Mouse (Mus musculus) brain, adult 2 months (tissue): ENCODE data around the gene Lin28a.

ENCODE experiments used
- DNase-seq: peaks from one replicate; pipeline ENCODE4 v3.0.0; 2011; ENCODE audit warnings: low read depth, low spot score

The Lin28a gene

GRCm38 (mm10) chr4:133980496-133980895 is 38.1 kb downstream of the Lin28a start:
- no peak for DNase-seq

DNA sequence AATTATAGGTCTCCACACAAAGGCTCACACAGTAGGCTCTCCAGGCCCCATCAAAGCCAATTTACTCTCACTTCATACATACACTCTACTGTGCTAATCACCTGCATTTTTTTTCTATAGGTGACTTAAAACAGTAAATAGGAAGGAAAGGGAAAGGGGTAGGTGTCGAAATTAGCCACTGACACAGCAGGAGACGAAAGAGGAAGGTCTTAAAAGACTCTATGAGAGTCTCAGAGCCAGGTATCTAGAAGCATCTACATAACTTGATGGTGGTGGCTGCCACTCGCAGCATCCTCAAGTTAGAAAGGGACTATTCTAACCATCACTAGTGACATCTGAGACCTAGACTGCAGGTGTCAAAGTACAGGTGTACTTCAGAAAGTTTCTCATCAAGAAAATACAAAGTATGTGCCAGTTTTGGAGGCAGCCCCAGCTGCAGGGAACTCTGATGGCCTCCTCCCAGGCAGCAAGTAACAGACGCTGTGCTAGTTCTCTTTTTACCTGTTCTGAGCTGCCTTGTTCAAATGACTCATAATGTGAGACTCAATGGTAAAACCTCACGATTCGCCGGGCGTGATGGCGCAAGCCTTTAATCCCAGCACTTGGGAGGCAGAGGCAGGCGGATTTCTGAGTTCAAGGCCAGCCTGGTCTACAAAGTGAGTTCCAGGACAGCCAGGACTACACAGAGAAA is 40.5 kb downstream of the Lin28a start:
- no peak for DNase-seq

GRCm38 (mm10) chr4:133971741-133972140 is 46.9 kb downstream of the Lin28a start:
- DNase-seq, result peak; percentile 62

DNA sequence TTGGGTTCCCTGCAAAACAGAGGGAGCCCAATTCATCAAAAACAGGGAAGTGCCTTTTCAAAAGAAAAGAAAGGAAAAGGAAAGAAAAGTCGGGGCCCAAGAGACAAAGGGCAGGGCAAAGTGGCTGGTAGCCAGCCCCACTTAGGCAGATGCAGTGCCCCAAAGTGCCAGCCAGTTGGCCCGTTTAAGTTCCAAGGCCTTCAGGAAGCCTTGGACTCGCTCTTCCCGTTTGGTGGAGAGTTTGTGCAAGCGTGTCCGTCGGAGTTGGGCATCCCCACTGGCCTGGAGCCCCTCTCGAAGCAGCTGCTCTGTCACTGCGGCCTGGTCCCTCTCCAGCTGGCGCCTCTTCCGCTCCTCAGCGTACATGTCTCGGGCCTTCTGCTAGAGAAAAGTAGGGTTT is 47.8 kb downstream of the Lin28a start:
- no peak for DNase-seq

GRCm38 (mm10) chr4:133970196-133970595 is 48.4 kb downstream of the Lin28a start:
- DNase-seq, result peak; percentile 43

- DNase-seq, result peak; percentile 37
Measured at GRCm38 (mm10) chr4:133969114-133969770, 49.4 kb downstream of the Lin28a start.

DNA sequence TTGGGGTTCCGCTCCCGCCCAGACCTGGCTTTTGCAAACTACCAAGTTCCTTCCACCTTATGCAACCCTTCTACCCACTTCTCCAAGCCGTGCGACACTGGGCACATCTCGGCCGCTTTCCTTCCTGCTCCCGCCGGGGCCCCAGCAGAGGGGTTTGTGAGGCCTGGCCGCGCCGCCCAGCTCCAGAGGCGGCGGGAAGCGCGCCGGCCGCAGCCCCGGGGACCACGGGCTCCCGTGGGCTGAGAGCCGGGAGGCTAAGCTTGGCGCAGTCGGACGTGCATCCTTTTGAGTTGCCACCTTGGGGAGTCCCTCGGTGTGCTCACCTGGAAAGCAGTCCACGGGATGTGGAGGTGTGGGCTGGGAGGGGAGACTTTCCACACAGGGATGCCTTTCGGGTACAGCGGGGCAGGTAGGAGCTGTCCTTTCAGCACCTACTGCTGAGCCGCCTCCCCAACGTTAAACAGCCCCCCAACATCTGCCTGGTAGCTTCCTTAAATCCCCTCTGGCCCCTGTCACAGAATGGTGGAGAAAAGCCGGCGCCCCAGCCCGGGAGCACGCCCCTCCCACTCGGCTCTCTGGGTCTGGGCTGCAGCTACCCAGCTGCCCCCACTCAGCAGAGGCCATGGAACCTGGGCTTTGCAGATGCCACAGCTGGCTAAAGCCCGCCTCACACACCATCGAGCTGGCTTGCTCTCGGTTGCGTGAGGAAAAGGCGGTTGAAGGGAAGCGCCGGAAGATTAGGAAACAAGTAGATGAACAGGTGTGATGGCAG is 50.3 kb downstream of the Lin28a start, which contains the start of gene Hmgn2:
TSS of gene Hmgn2 (minus strand) at position 501 of the 772 bp plus-strand sequence.
- peak; percentile 54 for DNase-seq

- peak; percentile 97 for DNase-seq
Measured at GRCm38 (mm10) chr4:133967866-133968149, 50.8 kb downstream of the Lin28a start.

GRCm38 (mm10) chr4:133967138-133967865 is 51.3 kb downstream of the Lin28a start:
- peak; percentile 97 for DNase-seq

DNA sequence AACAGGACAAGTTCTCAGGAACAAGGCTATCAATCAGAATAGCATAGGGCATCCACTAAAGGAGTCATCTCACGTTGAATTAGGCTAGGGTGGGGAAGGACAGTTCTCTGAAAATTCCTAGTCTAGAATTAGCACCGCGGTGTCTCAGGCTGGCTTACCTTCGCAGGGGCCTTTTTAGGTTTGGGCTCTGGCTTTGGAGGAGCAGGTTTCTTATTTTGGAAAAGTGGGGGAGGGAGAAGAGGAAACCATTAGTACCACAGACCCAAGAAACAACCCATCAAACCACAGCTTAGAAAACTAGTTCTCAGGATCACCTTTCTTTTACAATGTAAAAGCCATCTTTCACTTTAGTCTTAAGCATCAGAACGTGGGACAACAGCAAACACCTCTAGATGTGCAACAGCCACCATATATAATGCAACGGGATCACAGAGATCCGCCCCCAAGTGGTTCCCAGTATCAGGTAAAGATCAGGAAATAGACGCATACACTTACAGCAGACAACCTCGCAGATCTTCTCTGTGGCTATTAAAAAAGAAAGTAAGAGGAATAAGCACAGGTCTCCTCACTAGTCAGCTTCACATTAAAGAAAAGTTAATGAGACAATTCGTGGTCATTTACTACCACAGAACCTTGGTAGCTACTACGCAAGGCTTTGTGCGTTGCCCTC is 52.2 kb downstream of the Lin28a start:
- no peak for DNase-seq

DNA sequence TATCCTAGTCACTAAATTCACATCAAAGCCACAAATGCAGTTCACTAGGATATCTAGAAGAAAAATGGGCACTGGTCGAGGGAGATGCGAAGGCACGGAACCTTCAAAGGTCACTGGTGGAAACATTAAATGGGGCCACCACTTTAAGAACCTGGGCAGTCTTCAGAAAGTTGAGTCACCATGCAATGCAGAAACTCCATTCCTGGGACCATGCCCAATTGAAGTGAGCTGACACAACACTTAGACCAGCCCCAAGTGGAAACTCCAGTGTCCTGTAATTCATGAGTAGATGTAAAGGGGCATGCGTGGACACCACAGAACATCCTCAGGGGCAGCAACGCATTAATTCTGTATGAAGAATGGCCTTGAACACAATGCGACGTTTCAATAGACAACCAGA is 56.1 kb downstream of the Lin28a start:
- DNase-seq, result no peak

DNA sequence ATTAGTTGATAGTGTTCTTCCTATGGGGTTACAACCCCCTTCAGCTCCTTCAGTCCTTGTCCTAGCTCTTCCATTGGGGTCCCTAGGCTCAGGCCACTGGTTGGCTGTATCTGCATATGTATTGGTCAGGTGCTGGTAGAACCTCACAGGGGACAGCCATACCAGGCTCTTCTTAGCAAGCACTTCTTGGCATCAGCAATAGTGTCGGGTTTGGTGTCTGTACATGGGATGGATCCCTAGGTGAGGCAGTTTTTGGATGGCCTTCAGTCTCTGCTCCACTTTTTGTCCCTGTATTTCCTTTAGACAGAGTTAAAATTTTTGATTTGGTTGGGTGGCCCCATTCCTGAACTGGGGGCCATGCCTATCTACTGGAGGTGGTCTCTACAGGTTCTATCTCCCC is 59.8 kb downstream of the Lin28a start:
- no peak for DNase-seq

DNA sequence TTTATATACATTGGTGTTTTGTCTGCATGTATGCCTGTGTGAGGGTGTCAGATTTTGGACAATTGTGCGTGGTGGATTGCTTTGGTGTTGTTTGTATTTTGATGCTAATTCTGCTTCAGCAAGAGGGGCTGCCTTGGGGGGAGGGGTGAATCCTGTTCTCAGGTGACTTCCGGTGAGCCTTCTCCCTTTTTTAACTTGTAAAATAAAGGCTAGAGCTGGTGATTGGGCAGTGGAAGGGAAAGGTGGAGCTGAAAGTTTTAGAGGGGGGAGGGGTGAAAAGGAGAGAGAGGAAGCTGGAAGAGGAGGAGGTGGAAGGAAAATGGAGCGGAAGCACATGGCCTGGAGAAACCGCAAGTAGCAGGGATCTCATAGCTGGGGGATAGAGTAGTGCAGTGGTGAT is 62.3 kb downstream of the Lin28a start:
- DNase-seq, result no peak
